Mouse (Mus musculus) CD4-positive helper T cell, adult 2 months (primary cell): ENCODE measurements around the gene Dusp1.

Experiments used
- DNase-seq: peaks from one replicate; pipeline ENCODE4 v3.0.0-alpha.2; 2012; ENCODE audit warnings: low read depth, missing footprints, low spot score

The Dusp1 gene

GRCm38 (mm10) chr17:26463984-26464383 lies 97.9 kb downstream of the Dusp1 start:
- DNase-seq: no peak

GRCm38 (mm10) chr17:26463432-26463831 lies 98.5 kb downstream of the Dusp1 start:
- no peak for DNase-seq

GRCm38 (mm10) chr17:26462634-26463170 lies 99.2 kb downstream of the Dusp1 start:
- DNase-seq: peak; percentile 63

- no peak for DNase-seq
Measured at GRCm38 (mm10) chr17:26458049-26458448, 103.9 kb downstream of the Dusp1 start.

DNA sequence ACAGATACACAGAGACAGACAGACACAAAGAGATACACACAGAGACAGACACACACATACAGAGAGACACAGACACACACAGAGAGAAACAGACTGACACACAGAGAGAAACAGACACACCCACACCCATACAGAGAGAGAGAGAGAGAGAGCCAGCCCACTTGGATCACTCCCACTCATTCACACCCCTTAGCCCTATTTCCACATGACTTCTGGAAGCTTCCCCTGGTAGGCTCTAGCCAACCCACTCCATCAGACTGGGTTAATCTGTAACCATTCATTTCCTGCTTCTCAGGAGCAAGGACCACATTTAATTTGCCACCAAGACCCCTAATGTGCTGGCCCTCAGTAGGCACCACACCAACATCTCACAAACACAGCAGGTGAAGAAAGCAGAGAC lies 104.4 kb downstream of the Dusp1 start:
- DNase-seq: no peak
